Mouse (Mus musculus) E14TG2a.4 (cell line): ENCODE measurements around the gene Kank4.

Experiments used
- CTCF ChIP-seq: conservative IDR thresholded peaks from 2 replicates; pipeline ENCODE4 v1.5.1; 2014; ENCODE audit warnings: low read length
- NANOG ChIP-seq: IDR thresholded peaks from 2 replicates; pipeline ENCODE4 v1.6.1; 2014; ENCODE audit warnings: borderline replicate concordance, low read length, mixed read lengths

GRCm38 (mm10) chr4:98847120-98847885, 30.0 kb upstream of the Kank4 start:
- TF ChIP-seq CTCF (no peak), NANOG (peak; percentile 24; the same call in 1 of the 2 replicates)
